ENCODE assay signal across 20 mouse cellular contexts in the genomic region with DNA sequence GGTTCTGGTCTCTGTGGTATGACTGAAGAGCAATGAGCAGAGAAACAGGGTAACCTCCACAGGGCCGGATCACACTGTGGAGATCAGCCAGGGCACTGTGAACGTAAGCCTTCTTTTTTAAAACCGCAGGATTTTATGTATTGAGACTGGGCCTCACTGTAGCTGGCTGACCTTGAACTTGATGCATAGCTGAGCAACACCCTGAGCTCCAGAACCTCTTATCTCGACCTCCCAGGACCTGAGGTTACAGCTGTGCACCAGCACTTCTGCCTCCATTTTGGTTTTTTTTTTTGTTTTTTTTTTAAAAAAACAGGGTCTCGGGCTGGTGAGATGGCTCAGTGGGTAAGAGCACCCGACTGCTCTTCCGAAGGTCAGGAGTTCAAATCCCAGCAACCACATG.
DNase-seq lines count a peak whose midpoint lies in the region; ATAC-seq and TF ChIP-seq lines count a peak whose summit lies in the region.
"Had no signal": no experiment of that assay in that cellular context is flagged by ENCODE, and none has a peak within 500 bp of the region (broad histone marks: within the 10 kb centered on the region; RNA-seq: fewer than 3 reads in every experiment).

No protein-coding gene starts in this region.

- no peaks in the 10 kb centered on the region for H3K9me3 ChIP-seq in liver, embryonic 14.5 days (ENCODE audit: control insufficient read depth, low read length)
- H3K9me3 ChIP-seq: embryonic facial prominence, embryonic 10.5 days; forebrain, embryonic 15.5 days; heart, embryonic 15.5 days; hindbrain, embryonic 10.5 days had no signal

- WGBS in liver, embryonic 14.5 days (ENCODE audit: insufficient replicate concordance): 16% methylated on average over 7 of the region's 7 CpGs

- no peak overlapping the region for H3K4me3 ChIP-seq in liver, embryonic 14.5 days (ENCODE audit: insufficient read depth in 1 of 2, low read depth in 2 of 2, low read length in 2 of 2)
- H3K4me3 ChIP-seq: embryonic facial prominence, embryonic 10.5 days; erythroblast, embryonic 14.5 days; forebrain, embryonic 15.5 days; heart, adult 2 months; heart, embryonic 15.5 days; hindbrain, embryonic 10.5 days had no signal

- H3K27ac ChIP-seq in liver, embryonic 14.5 days: peak overlapping the region; percentile 15; the same call in 1 of the 2 replicates
- H3K27ac ChIP-seq: embryonic facial prominence, embryonic 10.5 days; forebrain, embryonic 15.5 days; heart, adult 2 months; heart, embryonic 15.5 days; hindbrain, embryonic 10.5 days; hindbrain, embryonic 14.5 days had no signal

- DNase-seq in liver: peak; percentile 47
- peak in 1 of 3 experiments; percentile 55 for DNase-seq in liver, embryonic 14.5 days (ENCODE audit: low read depth in 3 of 3, low spot score in 3 of 3)
- DNase-seq in right cerebral cortex, postnatal 4 days: no peak
- DNase-seq in embryo, embryonic 10.5 days (ENCODE audit: low spot score): no peak
- DNase-seq in layer of hippocampus, adult 18-20 months (ENCODE audit: low spot score in 2 of 2): no peak
- DNase-seq: adrenal gland, adult 8-10 months; cerebellum, adult 11 months; cerebellum, adult 9-10 months; cerebellum, postnatal 25 days; gastrocnemius, postnatal 36 days; heart, adult 2 months had no signal

- ATAC-seq in common myeloid progenitor, adult 5-6 weeks (replicated peaks; ENCODE audit: low read depth, poor library complexity, severe bottlenecking): peak; percentile 73
- ATAC-seq in liver, embryonic 14.5 days (ENCODE audit: insufficient read depth): peak; percentile 86
- ATAC-seq in megakaryocyte progenitor cell, adult 5-6 weeks (replicated peaks; ENCODE audit: poor library complexity): peak; percentile 88
- ATAC-seq: forebrain, embryonic 15.5 days had no signal

- no peaks in the 10 kb centered on the region for H3K27me3 ChIP-seq in liver, embryonic 14.5 days (ENCODE audit: control insufficient read depth, insufficient read depth, low read length)
- H3K27me3 ChIP-seq: forebrain, embryonic 15.5 days; heart, embryonic 15.5 days had no signal

- TF ChIP-seq EP300 in liver, embryonic 14.5 days (IDR thresholded peaks at IDR 0.05; ENCODE audit: low read depth): peak; percentile 51; the same call in 1 of the 2 replicates

- 0 out of 2 replicates have a peak overlapping the region, but pooled peaks have one; percentile 15 for H3K4me2 ChIP-seq in liver, embryonic 14.5 days (ENCODE audit: low read depth)
- H3K4me2 ChIP-seq: forebrain, embryonic 15.5 days; heart, embryonic 11.5 days; heart, embryonic 15.5 days; hindbrain, embryonic 14.5 days had no signal

- H3K9ac ChIP-seq in liver, embryonic 14.5 days (replicated peaks): no peak overlapping the region
- H3K9ac ChIP-seq: forebrain, embryonic 15.5 days; heart, embryonic 15.5 days; hindbrain, embryonic 14.5 days had no signal

- TF ChIP-seq CTCF in liver, embryonic 14.5 days (IDR thresholded peaks at IDR 0.05; ENCODE audit: low read depth): no peak

- H3K36me3 ChIP-seq in liver, embryonic 14.5 days (replicated peaks; ENCODE audit: control insufficient read depth, insufficient read depth, low read depth): no peaks in the 10 kb centered on the region
- H3K36me3 ChIP-seq: embryonic facial prominence, embryonic 10.5 days; forebrain, embryonic 15.5 days; heart, embryonic 15.5 days; hindbrain, embryonic 10.5 days had no signal

- peaks cover 13 to 24% of the 10 kb centered on the region in 2 experiments for H3K4me1 ChIP-seq in liver, embryonic 14.5 days (replicated peaks; ENCODE audit: control insufficient read depth in 2 of 2, insufficient read depth in 2 of 2, low read length in 1 of 2)
- H3K4me1 ChIP-seq: forebrain, embryonic 15.5 days had no signal
